Mouse (Mus musculus) limb, embryonic 14.5 days (tissue): ENCODE data around the gene Ano2. TPM values are rescaled to one million over a fixed set of nuclear protein-coding genes. Genes with fewer than 3 reads are reported as not detected.

ENCODE experiments used
- ATAC-seq: fragments of 200-750 bp; cut with Nextera tagmentation; 2 replicates; pipeline ENCODE4 v1.8.0; 2017; ENCODE audit warnings: low read depth, moderate number of reproducible peaks, moderate TSS enrichment; ENCODE audit not compliant: low FRiP score
- DNase-seq: peaks from one replicate; pipeline ENCODE4 v3.0.0-alpha.2; 2015; ENCODE audit warnings: low spot score
- H3K27ac ChIP-seq: fragments of 300-500 bp; sonication (generic); replicated peaks from 2 replicates; pipeline ENCODE4 v1.5.1; 2014; ENCODE audit warnings: low read depth, mild to moderate bottlenecking, low read length, moderate library complexity, mixed read lengths
- H3K27me3 ChIP-seq: fragments of 300-500 bp; sonication (generic); 2 replicates; pipeline ENCODE4 v1.6.1; 2014; ENCODE audit warnings: low read length, mixed read lengths; ENCODE audit not compliant: control insufficient read depth, insufficient read depth
- H3K36me3 ChIP-seq: fragments of 300-500 bp; sonication (generic); 2 replicates; pipeline ENCODE4 v1.6.1; 2014; ENCODE audit warnings: mild to moderate bottlenecking, low read length, moderate library complexity, mixed read lengths; ENCODE audit not compliant: control insufficient read depth, insufficient read depth
- H3K4me1 ChIP-seq: fragments of 300-500 bp; sonication (generic); 2 replicates; pipeline ENCODE4 v1.6.1; 2014; ENCODE audit warnings: antibody characterized with exemption, low read length, mixed read lengths; ENCODE audit not compliant: control insufficient read depth, insufficient read depth
- H3K4me2 ChIP-seq: fragments of 300-500 bp; sonication (generic); replicated peaks from 2 replicates; pipeline ENCODE4 v1.6.1; 2014; ENCODE audit warnings: low read depth, mild to moderate bottlenecking, low read length, moderate library complexity; ENCODE audit not compliant: severe bottlenecking
- H3K4me3 ChIP-seq: fragments of 300-500 bp; sonication (generic); replicated peaks from 2 replicates; pipeline ENCODE4 v1.5.1; 2014; ENCODE audit warnings: low read length
- H3K9ac ChIP-seq: fragments of 300-500 bp; sonication (generic); 2 replicates; pipeline ENCODE4 v1.6.1; 2014; ENCODE audit warnings: mild to moderate bottlenecking, low read depth, low read length, moderate library complexity; ENCODE audit not compliant: severe bottlenecking
- H3K9me3 ChIP-seq: fragments of 300-500 bp; sonication (generic); 2 replicates; pipeline ENCODE4 v1.6.1; 2016; ENCODE audit warnings: low read length; ENCODE audit not compliant: control insufficient read depth
- POLR2A ChIP-seq: fragments of 200-500 bp; IDR thresholded peaks from 2 replicates; pipeline ENCODE4 v1.8.0; 2012; ENCODE audit warnings: inconsistent platforms, mild to moderate bottlenecking, moderate library complexity, borderline replicate concordance; ENCODE audit not compliant: insufficient read depth, insufficient read length; ENCODE audit errors: extremely low read depth
- WGBS: fragments of 180-500 bp; shearing (Covaris S2); extraction: QIAGEN DNeasy Blood & Tissue Kit; methylation state at CpG from one replicate; pipeline ENCODE4 v1.1.7; 2014; 5-methylcytosine and 5-hydroxymethylcytosine counted together
- polyA plus RNA-seq, 2 experiments: library from polyadenylated mRNA; depleted of rRNA in 1 of 2; stranded (reverse) in 1 of 2; unstranded in 1 of 2; fragments of >200 nt; fragmentation: Nextera tagmentation in 1 of 2; extraction: Ambion mirVana in 1 of 2; gene quantifications; 2 replicates each; pipeline versions ENCODE4 v1.2.1 to v1.2.3; 2012 to 2014

The Ano2 gene
- polyA plus RNA-seq, 2 experiments: 0.14 TPM; not detected in 1

GRCm38 (mm10) chr6:125973551-125973950, 283.3 kb downstream of the Ano2 start:
- H3K36me3 ChIP-seq: no peaks in the 10 kb centered on the region
- peaks cover 3% of the 10 kb centered on the region; the same call in 1 of the 2 replicates for H3K4me1 ChIP-seq
- H3K9me3 ChIP-seq: no peaks in the 10 kb centered on the region
- ATAC-seq (no peak), DNase-seq (no peak)
- H3K27ac ChIP-seq: no peak overlapping the region
- H3K4me3 ChIP-seq: no peak overlapping the region
- H3K4me2 ChIP-seq: no peak overlapping the region
- TF ChIP-seq POLR2A: no peak
- H3K9ac ChIP-seq: no peak overlapping the region
- no peaks in the 10 kb centered on the region for H3K27me3 ChIP-seq

GRCm38 (mm10) chr6:125975788-125976465, 285.7 kb downstream of the Ano2 start:
- ATAC-seq (no peak), DNase-seq (peak; percentile 17)
- H3K4me1 ChIP-seq: peaks cover 3% of the 10 kb centered on the region; the same call in 1 of the 2 replicates
- no peak for TF ChIP-seq POLR2A
- no peaks in the 10 kb centered on the region for H3K27me3 ChIP-seq
- no peaks in the 10 kb centered on the region for H3K9me3 ChIP-seq
- WGBS: 14% methylated on average over 15 of the region's 15 CpGs
- no peak overlapping the region for H3K4me2 ChIP-seq
- no peaks in the 10 kb centered on the region for H3K36me3 ChIP-seq
- no peak overlapping the region for H3K9ac ChIP-seq
- no peak overlapping the region for H3K4me3 ChIP-seq
- no peak overlapping the region for H3K27ac ChIP-seq

- H3K4me1 ChIP-seq: peaks cover 3% of the 10 kb centered on the region; the same call in 1 of the 2 replicates
- ATAC-seq: no peak
- no peak overlapping the region for H3K27ac ChIP-seq
- DNase-seq: no peak
- 87% methylated on average over 5 of the region's 5 CpGs for WGBS
- H3K9ac ChIP-seq: no peak overlapping the region
- no peak overlapping the region for H3K4me2 ChIP-seq
- H3K4me3 ChIP-seq: no peak overlapping the region
- H3K27me3 ChIP-seq: no peaks in the 10 kb centered on the region
- no peaks in the 10 kb centered on the region for H3K36me3 ChIP-seq
- TF ChIP-seq POLR2A: no peak
- H3K9me3 ChIP-seq: no peaks in the 10 kb centered on the region
Observed at GRCm38 (mm10) chr6:125979601-125980000, 289.4 kb downstream of the Ano2 start.

GRCm38 (mm10) chr6:125984050-125984449, 293.8 kb downstream of the Ano2 start:
- H3K36me3 ChIP-seq: no peaks in the 10 kb centered on the region
- H3K9ac ChIP-seq: no peak overlapping the region
- DNase-seq (no peak), ATAC-seq (no peak)
- H3K4me2 ChIP-seq: no peak overlapping the region
- 80% methylated on average over 4 of the region's 4 CpGs for WGBS
- H3K9me3 ChIP-seq: no peaks in the 10 kb centered on the region
- no peaks in the 10 kb centered on the region for H3K4me1 ChIP-seq
- H3K27ac ChIP-seq: no peak overlapping the region
- no peaks in the 10 kb centered on the region for H3K27me3 ChIP-seq
- TF ChIP-seq POLR2A: no peak
- no peak overlapping the region for H3K4me3 ChIP-seq

GRCm38 (mm10) chr6:125992731-125993130, 302.5 kb downstream of the Ano2 start:
- Histone ChIP-seq H3K4me2 (no peak overlapping the region), H3K9me3 (no peaks in the 10 kb centered on the region), H3K4me1 (no peaks in the 10 kb centered on the region), H3K36me3 (no peaks in the 10 kb centered on the region), H3K4me3 (no peak overlapping the region), H3K27ac (no peak overlapping the region), H3K27me3 (no peaks in the 10 kb centered on the region), H3K9ac (no peak overlapping the region)
- DNase-seq (no peak), ATAC-seq (no peak)
- WGBS: 66% methylated on average over 6 of the region's 6 CpGs
- TF ChIP-seq POLR2A: no peak
